Mouse (Mus musculus): ENCODE measurements around the gene Gm9736.
"Not testable (repeated sequence)": the region's sequence is repeated elsewhere in the genome, so short reads cannot be mapped to it uniquely, and the experiment has no call there.

DNA sequence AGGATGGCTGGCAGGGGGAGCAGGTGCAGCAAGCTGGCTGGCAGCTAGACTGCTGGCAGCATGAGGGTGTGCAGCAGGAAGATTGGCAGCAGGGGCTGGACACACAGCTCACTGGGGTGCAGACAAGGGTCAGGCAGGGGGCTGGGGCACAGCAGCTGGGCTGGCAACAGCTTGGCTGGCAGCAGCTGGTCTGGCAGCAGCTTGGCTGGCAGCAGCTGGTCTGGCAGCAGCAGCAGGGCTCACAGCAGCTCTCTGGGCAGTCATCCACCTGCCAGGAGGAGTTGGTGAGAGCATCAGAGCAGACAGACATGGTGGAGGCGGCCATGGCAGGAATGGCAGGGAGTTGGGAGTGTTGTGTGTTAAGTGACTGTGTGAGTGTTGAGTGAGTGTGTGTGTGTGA is 36.7 kb upstream of the Gm9736 start, which contains the start of gene Gm7137:
- not testable (repeated sequence) for TF ChIP-seq CTCF (IDR thresholded peaks at IDR 0.05; ENCODE audit: low read depth); EP300 (optimal IDR thresholded peaks at IDR 0.05)
